8 mouse cellular contexts compared by ENCODE assay signal in the genomic region with DNA sequence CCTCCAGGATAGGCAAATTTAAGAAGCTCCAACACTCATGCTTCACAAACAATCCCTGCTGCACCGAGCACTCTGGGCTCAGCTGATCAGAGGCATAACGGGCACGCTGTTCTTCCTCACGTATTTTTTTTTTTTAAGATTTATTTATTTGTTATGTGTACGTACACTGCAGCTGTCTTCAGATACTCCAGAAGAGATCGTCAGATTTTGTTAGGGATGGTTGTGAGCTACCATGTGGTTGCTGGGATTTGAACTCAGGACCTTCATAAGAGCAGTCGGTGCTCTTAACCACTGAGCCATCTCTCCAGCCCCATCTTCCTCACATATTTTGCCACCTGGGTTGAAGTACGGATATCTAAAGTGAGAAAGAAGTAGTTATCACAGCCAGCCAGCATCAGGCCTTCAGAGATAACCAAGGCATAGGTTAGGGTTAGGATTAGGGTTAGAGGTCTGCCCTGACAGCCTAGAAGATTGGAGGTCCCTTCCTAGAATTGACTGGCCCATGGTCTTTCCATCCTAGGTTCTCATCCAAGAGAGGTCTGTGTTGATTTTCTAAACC. TPM values are rescaled to one million over a fixed set of nuclear protein-coding genes. Genes with fewer than 3 reads are reported as not detected.
DNase-seq lines count a peak whose midpoint lies in the region; ATAC-seq and TF ChIP-seq lines count a peak whose summit lies in the region.

A gene (minus strand): TSS at position 51 of the 559 bp plus-strand sequence.

- no peaks in the 10 kb centered on the region for H3K9me3 ChIP-seq in heart, embryonic 14.5 days (ENCODE audit: control insufficient read depth, low read length)
- H3K9me3 ChIP-seq in G1E (replicated peaks): no peaks in the 10 kb centered on the region
- H3K9me3 ChIP-seq in hindbrain, embryonic 12.5 days (replicated peaks): no peaks in the 10 kb centered on the region
- H3K9me3 ChIP-seq in liver, embryonic 13.5 days (replicated peaks): no peaks in the 10 kb centered on the region

- peak within 1 kb of the TSS; percentile 89 for H3K4me2 ChIP-seq in heart, embryonic 14.5 days (ENCODE audit: low read length)
- H3K4me2 ChIP-seq in hindbrain, embryonic 12.5 days (replicated peaks): peak within 1 kb of the TSS; percentile 62
- peak within 1 kb of the TSS; percentile 90 for H3K4me2 ChIP-seq in liver, embryonic 13.5 days

- H3K27me3 ChIP-seq in heart, embryonic 14.5 days (ENCODE audit: control insufficient read depth, insufficient read depth, low read length): no peaks in the 10 kb centered on the region
- peaks cover 39% of the 10 kb centered on the region for H3K27me3 ChIP-seq in G1E (ENCODE audit: insufficient read depth, low read length)
- H3K27me3 ChIP-seq in hindbrain, embryonic 12.5 days: no peaks in the 10 kb centered on the region
- no peaks in the 10 kb centered on the region for H3K27me3 ChIP-seq in liver, embryonic 13.5 days

- peak within 1 kb of the TSS; percentile 29 to 39 for H3K4me3 ChIP-seq in heart, embryonic 14.5 days (ENCODE audit: control insufficient read depth in 1 of 2, insufficient read depth in 1 of 2, low read depth in 1 of 2, low read length in 2 of 2)
- H3K4me3 ChIP-seq in G1E (ENCODE audit: low read depth, low read length): peak within 1 kb of the TSS; percentile 51; the same call in 1 of the 2 replicates
- peak within 1 kb of the TSS; percentile 29 for H3K4me3 ChIP-seq in hindbrain, embryonic 12.5 days
- peak within 1 kb of the TSS; percentile 58 for H3K4me3 ChIP-seq in liver, embryonic 13.5 days (replicated peaks)

- ATAC-seq in heart, embryonic 14.5 days (ENCODE audit: insufficient number of reproducible peaks, insufficient read depth, low FRiP score, low read depth): no peak
- ATAC-seq in G1E (ENCODE audit: extremely low read depth, insufficient number of reproducible peaks, low FRiP score, poor library complexity, severe bottlenecking): no peak
- no peak for ATAC-seq in hindbrain, embryonic 12.5 days (ENCODE audit: low FRiP score)
- ATAC-seq in liver, embryonic 13.5 days (ENCODE audit: low read depth): no peak

- intact Hi-C loops in heart, postnatal 36 days (cut with DNase I): no loop called here

- DNase-seq in heart, postnatal 36 days: no peak
- DNase-seq in G1E (ENCODE audit: low spot score): no peak
- DNase-seq in liver, embryonic 13.5 days: no peak
- DNase-seq in cerebellum, postnatal 25 days: no peak
- no peak for DNase-seq in urinary bladder, postnatal 14 days (ENCODE audit: low spot score)
- DNase-seq in right cerebral cortex, postnatal 25 days: no peak

- peaks cover 21% of the 10 kb centered on the region for H3K36me3 ChIP-seq in heart, embryonic 14.5 days (ENCODE audit: control insufficient read depth, insufficient read depth, low read length)
- peaks cover 22% of the 10 kb centered on the region for H3K36me3 ChIP-seq in G1E (replicated peaks)
- 0 out of 2 replicates have a peak, but pooled peaks cover 10% of the 10 kb centered on the region for H3K36me3 ChIP-seq in hindbrain, embryonic 12.5 days
- peaks cover 17% of the 10 kb centered on the region for H3K36me3 ChIP-seq in liver, embryonic 13.5 days

- no peak within 1 kb of the TSS for H3K27ac ChIP-seq in heart, embryonic 14.5 days (replicated peaks in 1 of 2; ENCODE audit: control insufficient read depth in 1 of 2, insufficient read depth in 1 of 2, low read depth in 2 of 2, low read length in 2 of 2)
- H3K27ac ChIP-seq in hindbrain, embryonic 12.5 days: no peak within 1 kb of the TSS
- no peak within 1 kb of the TSS; the same call in 1 of the 2 replicates for H3K27ac ChIP-seq in liver, embryonic 13.5 days

- no peak for TF ChIP-seq CTCF in G1E (IDR thresholded peaks at IDR 0.05; ENCODE audit: low read depth, low read length)

- WGBS in heart, embryonic 14.5 days: 88% methylated on average over 8 of the region's 8 CpGs
- 87% methylated on average over 8 of the region's 8 CpGs for WGBS in hindbrain, embryonic 12.5 days
- 48% methylated on average over 8 of the region's 8 CpGs for WGBS in liver, embryonic 13.5 days (ENCODE audit: insufficient replicate concordance)

- peaks cover 17 to 24% of the 10 kb centered on the region in 2 experiments for H3K4me1 ChIP-seq in heart, embryonic 14.5 days (ENCODE audit: control insufficient read depth in 2 of 2, insufficient read depth in 2 of 2, low read length in 2 of 2)
- peaks cover 46% of the 10 kb centered on the region for H3K4me1 ChIP-seq in G1E (ENCODE audit: insufficient read depth, low read depth, low read length)
- H3K4me1 ChIP-seq in hindbrain, embryonic 12.5 days: peaks cover 39% of the 10 kb centered on the region
- H3K4me1 ChIP-seq in liver, embryonic 13.5 days (replicated peaks): peaks cover 57% of the 10 kb centered on the region

- peak within 1 kb of the TSS; percentile 69 for H3K9ac ChIP-seq in heart, embryonic 14.5 days (ENCODE audit: low read length)
- peak within 1 kb of the TSS; percentile 46 for H3K9ac ChIP-seq in hindbrain, embryonic 12.5 days
- peak within 1 kb of the TSS; percentile 67 for H3K9ac ChIP-seq in liver, embryonic 13.5 days

RNA-seq across cellular contexts. Expression of the gene that starts here (rescaled TPM):
- polyA plus RNA-seq in heart, embryonic 14.5 days (2014; fragmentation: Nextera tagmentation; extraction: Ambion mirVana): 1.7 and 1.9 TPM in 2 replicates
- total RNA-seq in heart, postnatal 36 days (2021): not detected
- total RNA-seq in G1E (2014; fragmentation: Nextera tagmentation): 0.83 TPM in 1 of 2 replicates, not detected in the other
- 0.35 and 0.49 TPM in 2 replicates for total RNA-seq in G1E (2017)
- polyA plus RNA-seq in G1E (2012): 0.24 and 0.26 TPM in 2 replicates
- 2.1 and 2.8 TPM in 2 replicates for polyA plus RNA-seq in hindbrain, embryonic 12.5 days (2016; fragmentation: Nextera tagmentation; extraction: Ambion mirVana)
- 0.88 and 0.99 TPM in 2 replicates for polyA plus RNA-seq in liver, embryonic 13.5 days (2015; fragmentation: Nextera tagmentation; extraction: Ambion mirVana)
